Mouse (Mus musculus) CH12.LX (cell line): ENCODE measurements around the gene Tpo. TPM values are rescaled to one million over a fixed set of nuclear protein-coding genes. Genes with fewer than 3 reads are reported as not detected.

Experiments
- DNase-seq: peaks from one replicate; pipeline ENCODE4 v3.0.0-alpha.2; 2013; ENCODE audit errors: extremely low read depth
- H3K27ac ChIP-seq: 2 replicates; pipeline ENCODE4 v1.5.1; 2012; ENCODE audit warnings: low read depth, mild to moderate bottlenecking, control low read depth, moderate library complexity; ENCODE audit not compliant: insufficient read depth
- H3K27me3 ChIP-seq: replicated peaks from 2 replicates; pipeline ENCODE3; 2012; ENCODE audit warnings: inconsistent platforms
- H3K36me3 ChIP-seq, 2 experiments: replicated peaks in 1 of 2; 2 replicates each; pipeline versions ENCODE3 to v1.6.1; 2012; ENCODE audit warnings: inconsistent platforms in 1 of 2, low read length in 1 of 2, mild to moderate bottlenecking in 1 of 2, mixed read lengths in 1 of 2, moderate library complexity in 1 of 2; ENCODE audit not compliant: control insufficient read depth in 1 of 2, insufficient read depth in 1 of 2
- H3K4me1 ChIP-seq, 2 experiments: 2 replicates each; pipeline ENCODE4 v1.6.1; 2012; ENCODE audit warnings: inconsistent platforms in 1 of 2, moderate library complexity in 1 of 2; ENCODE audit not compliant: insufficient read depth in 2 of 2, control insufficient read depth in 1 of 2
- H3K4me2 ChIP-seq: 2 replicates; pipeline ENCODE4 v1.6.1; 2012; ENCODE audit warnings: low read depth, mild to moderate bottlenecking, control low read depth; ENCODE audit not compliant: poor library complexity, insufficient read depth, severe bottlenecking
- H3K4me3 ChIP-seq, 3 experiments: fragments of 150-350 bp in 1 of 3; sonication (generic) in 1 of 3; replicated peaks in 1 of 3; 2 replicates each; pipeline versions ENCODE3 to v1.5.1; 2011 to 2012; ENCODE audit warnings: low read depth in 2 of 3, low read length in 2 of 3, mild to moderate bottlenecking in 2 of 3, moderate library complexity in 2 of 3, control low read depth in 1 of 3, improper control_type of control experiment in 1 of 3, inconsistent platforms in 1 of 3, mixed read lengths in 1 of 3; ENCODE audit not compliant: poor library complexity in 1 of 3
- H3K79me2 ChIP-seq: replicated peaks from 2 replicates; pipeline ENCODE4 v1.6.1; 2012; ENCODE audit warnings: mild to moderate bottlenecking, moderate library complexity; ENCODE audit not compliant: control insufficient read depth, poor library complexity, insufficient read depth, severe bottlenecking; ENCODE audit errors: extremely low read depth
- H3K9ac ChIP-seq: 2 replicates; pipeline ENCODE4 v1.6.1; 2012; ENCODE audit warnings: low read depth, mild to moderate bottlenecking, control low read depth, moderate library complexity; ENCODE audit not compliant: insufficient read depth
- H3K9me3 ChIP-seq: replicated peaks from 2 replicates; pipeline ENCODE3; 2012; ENCODE audit warnings: low read length, inconsistent platforms, mixed read lengths
- CHD2 ChIP-seq: IDR thresholded peaks from 2 replicates; pipeline ENCODE4 v1.6.1; 2011; ENCODE audit warnings: low read length, improper control_type of control experiment
- CTCF ChIP-seq, 2 experiments: IDR thresholded peaks in 1 of 2; conservative IDR thresholded peaks in 1 of 2; 2 replicates each; pipeline ENCODE4 v1.5.1; 2011 to 2012; ENCODE audit warnings: low read depth in 2 of 2, low read length in 2 of 2, improper control_type of control experiment in 1 of 2, inconsistent platforms in 1 of 2, mild to moderate bottlenecking in 1 of 2, moderate library complexity in 1 of 2
- E2F4 ChIP-seq: IDR thresholded peaks from 2 replicates; pipeline ENCODE4 v1.6.1; 2011; ENCODE audit warnings: low read depth, low read length, improper control_type of control experiment; ENCODE audit not compliant: insufficient replicate concordance
- HCFC1 ChIP-seq: IDR thresholded peaks from 2 replicates; pipeline ENCODE4 v1.6.1; 2012; ENCODE audit warnings: low read depth, mild to moderate bottlenecking, inconsistent platforms, low read length, improper control_type of control experiment
- JUN ChIP-seq: IDR thresholded peaks from 2 replicates; pipeline ENCODE4 v1.6.1; 2011; ENCODE audit warnings: low read depth, mild to moderate bottlenecking, low read length, improper control_type of control experiment, moderate library complexity; ENCODE audit not compliant: insufficient read depth
- JUND ChIP-seq: conservative IDR thresholded peaks from 2 replicates; pipeline ENCODE4 v1.6.1; 2011; ENCODE audit warnings: low read depth, low read length, improper control_type of control experiment
- MAFK ChIP-seq: IDR thresholded peaks from 2 replicates; pipeline ENCODE4 v1.6.1; 2011; ENCODE audit warnings: low read length, improper control_type of control experiment; ENCODE audit not compliant: insufficient replicate concordance
- MAX ChIP-seq: IDR thresholded peaks from 2 replicates; pipeline ENCODE4 v1.6.1; 2011; ENCODE audit warnings: low read length, improper control_type of control experiment
- MAZ ChIP-seq: IDR thresholded peaks from 2 replicates; pipeline ENCODE4 v1.6.1; 2012; ENCODE audit warnings: low read depth, mild to moderate bottlenecking, inconsistent platforms, low read length, improper control_type of control experiment, moderate library complexity
- MEF2A ChIP-seq: IDR thresholded peaks from 2 replicates; pipeline ENCODE4 v1.6.1; 2014; ENCODE audit warnings: low read depth, mild to moderate bottlenecking, inconsistent platforms, low read length, improper control_type of control experiment, borderline replicate concordance
- MYC ChIP-seq: IDR thresholded peaks from 2 replicates; pipeline ENCODE4 v1.6.1; 2011; ENCODE audit warnings: low read depth, mild to moderate bottlenecking, improper control_type of control experiment, low read length
- NELFE ChIP-seq: IDR thresholded peaks from 2 replicates; pipeline ENCODE4 v1.6.1; 2011; ENCODE audit warnings: low read depth, low read length, improper control_type of control experiment
- NRF1 ChIP-seq: IDR thresholded peaks from 2 replicates; pipeline ENCODE4 v1.6.1; 2014; ENCODE audit warnings: low read depth, mild to moderate bottlenecking, inconsistent platforms, low read length, improper control_type of control experiment, moderate library complexity
- PAX5 ChIP-seq: IDR thresholded peaks from 2 replicates; pipeline ENCODE4 v1.6.1; 2012; ENCODE audit warnings: low read length, inconsistent platforms, mixed read lengths
- POLR2A ChIP-seq: IDR thresholded peaks from 2 replicates; pipeline ENCODE4 v1.6.1; 2011; ENCODE audit warnings: low read depth, mild to moderate bottlenecking, improper control_type of control experiment, low read length
- SMC3 ChIP-seq: IDR thresholded peaks from 2 replicates; pipeline ENCODE4 v1.6.1; 2011; ENCODE audit warnings: low read depth, low read length, improper control_type of control experiment
- TBP ChIP-seq: conservative IDR thresholded peaks from 2 replicates; pipeline ENCODE4 v1.6.1; 2011; ENCODE audit warnings: low read depth, low read length, improper control_type of control experiment
- TCF12 ChIP-seq: IDR thresholded peaks from 2 replicates; pipeline ENCODE4 v1.6.1; 2014; ENCODE audit warnings: low read depth, mild to moderate bottlenecking, inconsistent platforms, low read length, improper control_type of control experiment
- USF2 ChIP-seq: conservative IDR thresholded peaks from 2 replicates; pipeline ENCODE4 v1.6.1; 2011; ENCODE audit warnings: low read depth, low read length, improper control_type of control experiment
- ZKSCAN1 ChIP-seq: IDR thresholded peaks from 2 replicates; pipeline ENCODE4 v1.6.1; 2012; ENCODE audit warnings: low read depth, inconsistent platforms, low read length, improper control_type of control experiment, borderline replicate concordance
- dilution Hi-C: fragments of 300-500 bp; cut with MboI; formaldehyde crosslinking; loops from 2 replicates; pipeline ENCODE4 v1.14.3; 2020; ENCODE audit warnings: low sequenced_read_pairs; ENCODE audit not compliant: extremely low pct_unique_long_range_greater_than_20kb, extremely low pct_ligation_motif_present
- in situ Hi-C: fragments of 300-500 bp; cut with MboI; formaldehyde crosslinking; loops from 3 replicates; pipeline ENCODE4 v1.14.3; 2019; ENCODE audit warnings: low sequenced_read_pairs, low pct_ligation_motif_present, low pct_unique_long_range_greater_than_20kb, mixed read lengths
- polyA plus RNA-seq: library from polyadenylated mRNA; unstranded; fragments of >175 nt; gene quantifications from 2 replicates; pipeline ENCODE4 v1.2.1, GENCODE M21; 2012; ENCODE audit warnings: low read depth; ENCODE audit not compliant: insufficient read length
- total RNA-seq, 2 experiments: library from RNA; depleted of rRNA; stranded (reverse); fragments of 300-350 nt in 1 of 2; fragments of >200 nt in 1 of 2; gene quantifications; 2 replicates each; pipeline ENCODE4 v1.2.3; 2012 to 2014

Tpo gene
- total and polyA plus RNA-seq, 3 experiments = not detected

DNA sequence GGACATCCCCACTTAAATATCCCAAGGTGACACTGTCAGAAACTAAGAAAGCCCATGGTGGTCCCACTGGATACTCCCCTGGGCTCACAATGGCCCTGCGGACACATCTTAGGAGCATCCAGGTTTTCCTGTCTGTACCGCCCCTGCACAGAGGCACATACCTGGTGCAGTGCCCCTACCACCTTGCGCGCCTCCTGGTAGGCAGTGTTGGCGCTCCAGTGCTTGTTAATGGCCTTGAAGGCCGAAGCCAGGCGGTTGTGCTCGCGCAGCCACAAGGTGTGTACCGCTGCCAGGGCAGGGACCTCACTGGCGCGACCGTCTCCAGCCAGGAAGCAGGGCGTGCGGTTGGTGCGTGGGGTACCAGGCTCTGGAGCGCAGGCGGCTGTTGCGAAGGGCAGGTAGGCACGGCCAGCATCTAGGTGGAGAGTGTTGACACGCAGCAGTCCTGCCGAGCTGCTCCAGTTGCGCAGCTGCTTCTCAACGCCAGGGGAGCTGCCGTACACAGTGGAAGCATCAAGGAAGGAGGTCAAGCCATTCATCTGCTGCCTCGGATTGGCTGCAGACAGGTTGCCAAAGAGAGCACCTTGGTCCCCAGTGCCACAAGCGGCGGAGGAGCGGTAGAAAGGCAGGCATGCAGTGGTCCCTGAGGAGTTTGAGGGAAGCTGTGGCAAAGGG is 29.4 kb downstream of the Tpo start:
- in situ Hi-C loops = no loop called here
- H3K9me3 ChIP-seq = no peaks in the 10 kb centered on the region
- no peak for TF ChIP-seq NRF1
- no peak for TF ChIP-seq E2F4
- TF ChIP-seq TCF12 = no peak
- no peak for TF ChIP-seq SMC3
- TF ChIP-seq TBP = no peak
- no peak for TF ChIP-seq HCFC1
- no peak for TF ChIP-seq MEF2A
- no peaks in the 10 kb centered on the region for H3K27me3 ChIP-seq
- H3K36me3 ChIP-seq = no peaks in the 10 kb centered on the region
- dilution Hi-C loops = no loop called here
- H3K4me1 ChIP-seq = no peaks in the 10 kb centered on the region; a peak in 1 of 4 replicates
- DNase-seq = no peak
- H3K27ac ChIP-seq = no peak overlapping the region
- H3K4me3 ChIP-seq = no peak overlapping the region
- H3K9ac ChIP-seq = no peak overlapping the region
- no peaks in the 10 kb centered on the region for H3K79me2 ChIP-seq
- H3K4me2 ChIP-seq = no peak overlapping the region

DNA sequence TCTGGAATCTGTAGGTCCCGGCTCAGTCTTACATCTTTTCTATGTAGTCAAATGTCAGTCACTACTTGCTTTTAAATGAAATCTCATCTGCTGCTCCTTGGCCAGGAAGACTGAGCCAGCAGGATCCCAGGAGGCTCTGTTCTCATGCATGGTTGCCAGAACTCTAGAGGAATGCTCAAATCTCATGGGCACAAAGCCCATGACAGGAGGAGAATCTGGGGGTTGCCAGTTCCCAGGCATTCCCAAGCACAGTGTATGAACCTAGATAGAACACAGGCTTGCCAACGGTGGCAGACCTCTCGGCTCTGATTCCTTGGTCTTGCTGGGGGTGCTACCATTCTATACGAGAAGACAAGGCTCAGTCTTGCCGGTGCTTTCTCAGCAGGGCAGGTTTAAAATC is 40.3 kb downstream of the Tpo start:
- Histone ChIP-seq H3K4me3 (no peak overlapping the region), H3K9me3 (no peaks in the 10 kb centered on the region), H3K79me2 (no peaks in the 10 kb centered on the region), H3K27ac (no peak overlapping the region), H3K9ac (no peak overlapping the region), H3K27me3 (no peaks in the 10 kb centered on the region), H3K4me2 (no peak overlapping the region), H3K36me3 (no peaks in the 10 kb centered on the region), H3K4me1 (no peaks in the 10 kb centered on the region)
- no peak for DNase-seq
- in situ Hi-C loops = no loop called here
- no peak for TF ChIP-seq JUN
- no peak for TF ChIP-seq CHD2
- TF ChIP-seq CTCF (conservative IDR thresholded peaks at IDR 0.05 in 1 of 2, IDR thresholded peaks at IDR 0.05 in 1 of 2; ENCODE audit: low read depth in 2 of 2, low read length in 2 of 2) = no peak
- no peak for TF ChIP-seq TBP
- no peak for TF ChIP-seq MYC
- TF ChIP-seq E2F4 = no peak
- TF ChIP-seq NELFE = no peak
- TF ChIP-seq MAX = no peak
- TF ChIP-seq MAFK = no peak
- no peak for TF ChIP-seq PAX5
- no peak for TF ChIP-seq JUND
- no peak for TF ChIP-seq USF2
- TF ChIP-seq POLR2A = no peak
- TF ChIP-seq ZKSCAN1 = no peak
- TF ChIP-seq MAZ = no peak
- dilution Hi-C loops = no loop called here
